Mouse (Mus musculus) brain, embryonic 14.5 days (tissue): ENCODE measurements around the gene Ibtk.

Experiments used
- CTCF ChIP-seq: fragments of 200-500 bp; IDR thresholded peaks from 2 replicates; pipeline ENCODE4 v1.5.1; 2012; ENCODE audit warnings: inconsistent platforms, mild to moderate bottlenecking, moderate library complexity, borderline replicate concordance; ENCODE audit not compliant: insufficient read depth, insufficient read length; ENCODE audit errors: extremely low read depth
- POLR2A ChIP-seq: fragments of 200-500 bp; IDR thresholded peaks from 2 replicates; pipeline ENCODE4 v1.6.1; 2012; ENCODE audit warnings: mild to moderate bottlenecking, inconsistent platforms, borderline replicate concordance; ENCODE audit not compliant: poor library complexity, insufficient read depth, insufficient read length, severe bottlenecking; ENCODE audit errors: extremely low read depth

DNA sequence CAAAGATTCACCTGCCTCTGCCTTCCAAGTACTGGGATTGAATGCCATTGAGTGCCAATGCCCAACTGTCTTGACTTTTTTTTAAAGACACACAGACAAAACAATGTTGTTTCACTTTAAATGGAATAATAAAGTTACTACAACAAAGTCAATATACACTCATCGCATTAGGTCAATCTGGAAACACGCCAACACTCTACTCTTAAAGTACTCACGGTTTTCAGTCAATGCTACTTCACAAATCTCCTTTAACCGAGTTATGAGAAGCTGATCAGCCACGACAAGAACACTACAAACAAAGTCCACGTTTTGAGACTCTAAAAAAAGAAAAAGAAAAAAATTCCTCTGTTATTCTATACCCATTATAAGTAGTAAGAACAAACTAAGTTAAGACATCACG lies 31.8 kb downstream of the Ibtk start:
- TF ChIP-seq POLR2A = no peak
- no peak for TF ChIP-seq CTCF
